Comparison of ENCODE assay signal across 30 mouse cellular contexts in genomic region chr12:31754465-31754864, GRCm38 (mm10). TPM values are rescaled to one million over a fixed set of nuclear protein-coding genes. Genes with fewer than 3 reads are reported as not detected.
DNase-seq lines count a peak whose midpoint lies in the region; ATAC-seq and TF ChIP-seq lines count a peak whose summit lies in the region.
"Had no signal": no experiment of that assay in that cellular context is flagged by ENCODE, and none has a peak within 500 bp of the region (broad histone marks: within the 10 kb centered on the region; RNA-seq: fewer than 3 reads in every experiment).

No protein-coding gene starts in this region.

- H3K4me2 ChIP-seq in forebrain, embryonic 14.5 days (ENCODE audit: low read length), result no peak overlapping the region
- no peak overlapping the region for H3K4me2 ChIP-seq in forebrain, postnatal 0 days (ENCODE audit: low read depth)
- H3K4me2 ChIP-seq: embryonic facial prominence, embryonic 13.5 days; heart, embryonic 13.5 days; hindbrain, embryonic 13.5 days; intestine, embryonic 15.5 days had no signal

- no peak overlapping the region for H3K27ac ChIP-seq in forebrain, embryonic 14.5 days (ENCODE audit: low read depth, low read length)
- H3K27ac ChIP-seq in forebrain, postnatal 0 days (ENCODE audit: low read depth, low read length), result no peak overlapping the region
- H3K27ac ChIP-seq: embryonic facial prominence, embryonic 10.5 days; embryonic facial prominence, embryonic 13.5 days; heart, adult 2 months; heart, embryonic 10.5 days; heart, embryonic 13.5 days; hindbrain, embryonic 13.5 days; intestine, embryonic 15.5 days had no signal

- no peak overlapping the region for H3K4me3 ChIP-seq in forebrain, embryonic 14.5 days (ENCODE audit: low read depth, low read length)
- no peak overlapping the region for H3K4me3 ChIP-seq in forebrain, postnatal 0 days (ENCODE audit: low read depth, low read length)
- H3K4me3 ChIP-seq: embryonic facial prominence, embryonic 10.5 days; embryonic facial prominence, embryonic 13.5 days; erythroblast, embryonic 14.5 days; heart, adult 2 months; heart, embryonic 10.5 days; heart, embryonic 13.5 days; hindbrain, embryonic 13.5 days; intestine, embryonic 15.5 days had no signal

- 60% methylated on average over 2 of the region's 2 CpGs for WGBS in forebrain, embryonic 14.5 days
- 51% methylated on average over 2 of the region's 2 CpGs for WGBS in forebrain, postnatal 0 days

- H3K4me1 ChIP-seq in forebrain, embryonic 14.5 days (ENCODE audit: control insufficient read depth, insufficient read depth, low read length), result no peaks in the 10 kb centered on the region
- no peaks in the 10 kb centered on the region for H3K4me1 ChIP-seq in forebrain, postnatal 0 days (ENCODE audit: insufficient read depth)
- H3K4me1 ChIP-seq: embryonic facial prominence, embryonic 10.5 days; embryonic facial prominence, embryonic 13.5 days; hindbrain, embryonic 13.5 days; intestine, embryonic 15.5 days had no signal

- no peak overlapping the region for H3K9ac ChIP-seq in forebrain, embryonic 14.5 days (ENCODE audit: low read length)
- no peak overlapping the region for H3K9ac ChIP-seq in forebrain, postnatal 0 days
- H3K9ac ChIP-seq: embryonic facial prominence, embryonic 13.5 days; heart, embryonic 13.5 days; hindbrain, embryonic 13.5 days; intestine, embryonic 15.5 days had no signal

- no peaks in the 10 kb centered on the region for H3K27me3 ChIP-seq in forebrain, embryonic 14.5 days (replicated peaks; ENCODE audit: control insufficient read depth, insufficient read depth, low read length)
- H3K27me3 ChIP-seq in forebrain, postnatal 0 days (ENCODE audit: insufficient read depth, low read length), result no peaks in the 10 kb centered on the region
- H3K27me3 ChIP-seq: embryonic facial prominence, embryonic 13.5 days; heart, embryonic 13.5 days; hindbrain, embryonic 13.5 days; intestine, embryonic 15.5 days had no signal

- no peak for TF ChIP-seq CTCF in forebrain, postnatal 0 days (IDR thresholded peaks at IDR 0.05; ENCODE audit: low read depth)

- intact Hi-C loops in heart, postnatal 14 days (cut with DNase I), result no loop called here

- 0 out of 2 replicates have a peak, but pooled peaks have one; percentile 52 for ATAC-seq in cerebellum, adult (ENCODE audit: insufficient number of reproducible peaks, low FRiP score, low TSS enrichment)
- peak; percentile 44; the same call in 1 of the 2 replicates for ATAC-seq in forebrain, embryonic 14.5 days
- ATAC-seq in forebrain, postnatal 0 days, result no peak
- ATAC-seq in frontal cortex, adult (ENCODE audit: low TSS enrichment), result peak; percentile 31; the same call in 1 of the 2 replicates
- ATAC-seq: activated CD4-positive, CD25-positive, alpha-beta regulatory T cell, adult 4 months; hindbrain, embryonic 16.5 days; intestine, embryonic 15.5 days had no signal

- no peak for DNase-seq in cerebellum, adult 9-11 months
- DNase-seq in forebrain, embryonic 14.5 days (ENCODE audit: low spot score), result peak; percentile 47
- no peak for DNase-seq in forebrain, postnatal 0 days
- DNase-seq in frontal cortex, adult 2 months (ENCODE audit: extremely low spot score in 1 of 2, low spot score in 1 of 2), result no peak
- peak; percentile 47 for DNase-seq in brain, adult 2 months (ENCODE audit: low read depth, low spot score)
- no peak for DNase-seq in heart, postnatal 14 days
- DNase-seq: adrenal gland, adult 8-10 months; adrenal gland, postnatal 25 days; cerebellum, adult 11-12 months; cerebellum, adult 8-10 months; cerebellum, postnatal 36 days; embryo, embryonic 11 days; gastrocnemius, postnatal 10 days; gastrocnemius, postnatal 36 days; heart, adult 2 months; kidney, adult 11 months; kidney, adult 8-10 months had no signal

- H3K36me3 ChIP-seq in forebrain, embryonic 14.5 days (ENCODE audit: control insufficient read depth, insufficient read depth, low read length), result no peaks in the 10 kb centered on the region
- H3K36me3 ChIP-seq in forebrain, postnatal 0 days (ENCODE audit: insufficient read depth), result no peaks in the 10 kb centered on the region
- H3K36me3 ChIP-seq: embryonic facial prominence, embryonic 10.5 days; embryonic facial prominence, embryonic 13.5 days; heart, embryonic 10.5 days; heart, embryonic 13.5 days; hindbrain, embryonic 13.5 days; intestine, embryonic 15.5 days had no signal

- H3K9me3 ChIP-seq in forebrain, embryonic 14.5 days (replicated peaks; ENCODE audit: control insufficient read depth, low read length), result no peaks in the 10 kb centered on the region
- H3K9me3 ChIP-seq in forebrain, postnatal 0 days (ENCODE audit: low read length), result no peaks in the 10 kb centered on the region
- H3K9me3 ChIP-seq: embryonic facial prominence, embryonic 10.5 days; embryonic facial prominence, embryonic 13.5 days; heart, embryonic 10.5 days; heart, embryonic 13.5 days; hindbrain, embryonic 13.5 days; intestine, embryonic 15.5 days had no signal

RNA-seq across cellular contexts. Expression of gene Gpr22, which starts 40.7 kb away (rescaled TPM):
- polyA plus RNA-seq in forebrain, embryonic 14.5 days (2014; fragmentation: Nextera tagmentation; extraction: Ambion mirVana), result 10.8 and 13.0 TPM in 2 replicates
- 16.6 and 17.2 TPM in 2 replicates for total RNA-seq in forebrain, postnatal 0 days (2014; rRNA removed)
- polyA plus RNA-seq in forebrain, postnatal 0 days (2015; fragmentation: Nextera tagmentation; extraction: Ambion mirVana), result 12.3 and 13.3 TPM in 2 replicates
- polyA plus RNA-seq in frontal cortex, adult 2 months (2012; rRNA removed), result 18.7 and 23.2 TPM in 2 replicates
- 10 to 100 TPM; 13.5 to 16.3 TPM for total RNA-seq in heart, postnatal 14 days (2021)
- total RNA-seq: gastrocnemius, adult 18-20 months; gastrocnemius, postnatal 10 days; gastrocnemius, postnatal 36 days; hematopoietic stem cell, adult 5-6 weeks had no signal
- polyA plus RNA-seq: erythroblast, embryonic 14.5 days had no signal

Comparison
In these comparisons a context has a peak if more than half of its experiments do, and no peak if none do; other contexts are left out.
1. DNase-seq: peak in forebrain, embryonic 14.5 days (single experiment) and brain, adult 2 months (single experiment); none in cerebellum, adult 9-11 months (single experiment), forebrain, postnatal 0 days (single experiment), frontal cortex, adult 2 months (0 of 2) and heart, postnatal 14 days (0 of 2).